Mouse (Mus musculus): ENCODE data around the gene Cactin.

Gene Cactin

GRCm38 (mm10) chr10:81341333-81341949 lies 20.5 kb downstream of the Cactin start:
- in situ Hi-C loops (cut with MboI, MseI): loop anchor here (10.0 kb wide), 1 partner anchor 287 kb away; no protein-coding TSS in a partner anchor

GRCm38 (mm10) chr10:81342686-81343505 lies 22.0 kb downstream of the Cactin start, which contains the start of gene Gipc3:
Gipc3 (minus strand) TSS chr10:81343266.
- in situ Hi-C loops (cut with MboI, MseI): loop anchor here (10.0 kb wide), 1 partner anchor 288 kb away; no protein-coding TSS in a partner anchor

GRCm38 (mm10) chr10:81344421-81345161 lies 23.7 kb downstream of the Cactin start:
- in situ Hi-C loops (cut with MboI, MseI): loop anchor here (10.0 kb wide), 1 partner anchor 290 kb away; no protein-coding TSS in a partner anchor

- in situ Hi-C loops (cut with MboI, MseI): loop anchor here (10.0 kb wide), 1 partner anchor 290 kb away; no protein-coding TSS in a partner anchor
Measured at GRCm38 (mm10) chr10:81345162-81345534, 24.2 kb downstream of the Cactin start.

GRCm38 (mm10) chr10:81346453-81347067 lies 25.7 kb downstream of the Cactin start:
- in situ Hi-C loops (cut with MboI, MseI): loop anchor here (10.0 kb wide), 1 partner anchor 292 kb away; no protein-coding TSS in a partner anchor

GRCm38 (mm10) chr10:81349146-81349545 lies 28.2 kb downstream of the Cactin start:
- in situ Hi-C loops (cut with MboI, MseI): loop anchor here (10.0 kb wide), 1 partner anchor 294 kb away; no protein-coding TSS in a partner anchor

GRCm38 (mm10) chr10:81349961-81350350 lies 29.1 kb downstream of the Cactin start:
- in situ Hi-C loops (cut with MboI, MseI): loop anchor here (10.0 kb wide), 1 partner anchor 295 kb away; no protein-coding TSS in a partner anchor

- in situ Hi-C loops (cut with MboI, MseI): no loop called here
Measured at GRCm38 (mm10) chr10:81350351-81351063, 29.6 kb downstream of the Cactin start, which contains the start of gene Hmg20b. Hmg20b (minus strand) TSS chr10:81350480.

- in situ Hi-C loops (cut with MboI, MseI): no loop called here
Measured at GRCm38 (mm10) chr10:81351678-81352291, 30.9 kb downstream of the Cactin start.

GRCm38 (mm10) chr10:81354738-81355477 lies 34.0 kb downstream of the Cactin start:
- in situ Hi-C loops (cut with MboI, MseI): no loop called here

GRCm38 (mm10) chr10:81355533-81355932 lies 34.6 kb downstream of the Cactin start:
- in situ Hi-C loops (cut with MboI, MseI): no loop called here

GRCm38 (mm10) chr10:81356352-81356990 lies 35.6 kb downstream of the Cactin start:
- in situ Hi-C loops (cut with MboI, MseI): no loop called here

GRCm38 (mm10) chr10:81356991-81357844 lies 36.3 kb downstream of the Cactin start, which contains the start of gene Mfsd12:
Mfsd12 (plus strand) TSS chr10:81357491.
- in situ Hi-C loops (cut with MboI, MseI): no loop called here

GRCm38 (mm10) chr10:81358209-81358608 lies 37.3 kb downstream of the Cactin start:
- in situ Hi-C loops (cut with MboI, MseI): no loop called here

- in situ Hi-C loops (cut with MboI, MseI): no loop called here
Measured at GRCm38 (mm10) chr10:81358841-81359240, 37.9 kb downstream of the Cactin start.

GRCm38 (mm10) chr10:81360721-81361120 lies 39.8 kb downstream of the Cactin start:
- in situ Hi-C loops (cut with MboI, MseI): no loop called here

GRCm38 (mm10) chr10:81362336-81362949 lies 41.5 kb downstream of the Cactin start:
- in situ Hi-C loops (cut with MboI, MseI): no loop called here

Measured in T-helper 2 cell (primary cell).